In the genomic region with DNA sequence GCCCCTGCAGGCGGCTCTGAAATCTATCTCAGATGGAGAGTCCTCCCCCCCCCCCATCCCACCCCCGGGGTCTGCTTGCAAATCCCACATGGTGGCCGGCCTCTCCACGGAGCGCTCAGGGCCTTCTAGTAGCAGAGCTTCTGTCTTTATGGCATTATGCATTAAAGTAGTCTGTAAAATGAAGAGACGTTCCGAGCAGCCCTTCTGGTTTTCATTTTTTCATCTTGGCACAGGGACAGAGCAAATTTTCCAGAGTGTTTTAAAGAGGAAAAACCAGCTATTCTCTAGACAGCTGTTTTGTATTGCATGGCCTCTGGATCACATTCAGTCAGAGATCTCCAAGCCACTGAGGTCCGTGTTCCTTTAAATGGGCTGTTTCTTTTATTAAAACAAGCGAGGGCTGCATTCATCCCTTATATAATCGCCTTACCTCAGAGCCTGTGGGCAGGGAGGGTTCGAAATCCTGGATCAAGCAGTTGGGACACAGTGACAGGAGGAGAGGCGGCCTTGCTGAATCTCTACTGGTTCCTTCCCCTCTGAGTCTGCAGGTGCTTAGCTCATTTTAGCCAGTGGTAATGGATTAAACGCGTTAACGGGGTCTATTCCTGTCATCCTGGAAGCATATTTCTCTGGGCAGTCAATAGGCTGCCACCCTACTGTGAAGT, we compare ENCODE assay signal across 10 mouse cellular contexts.
DNase-seq lines count a peak whose midpoint lies in the region; ATAC-seq and TF ChIP-seq lines count a peak whose summit lies in the region.
"Had no signal": no experiment of that assay in that cellular context is flagged by ENCODE, and none has a peak within 500 bp of the region (broad histone marks: within the 10 kb centered on the region; RNA-seq: fewer than 3 reads in every experiment).

No protein-coding gene starts in this region.

- H3K9me3 ChIP-seq in lung, embryonic 14.5 days (ENCODE audit: low read depth, low read length): no peaks in the 10 kb centered on the region
- no peaks in the 10 kb centered on the region for H3K9me3 ChIP-seq in limb, embryonic 12.5 days
- no peaks in the 10 kb centered on the region for H3K9me3 ChIP-seq in intestine, postnatal 0 days (ENCODE audit: control insufficient read depth)

- no peaks in the 10 kb centered on the region for H3K27me3 ChIP-seq in lung, embryonic 14.5 days (ENCODE audit: insufficient read depth, low read length)
- H3K27me3 ChIP-seq in limb, embryonic 12.5 days: 0 out of 2 replicates have a peak, but pooled peaks cover 9% of the 10 kb centered on the region
- H3K27me3 ChIP-seq in intestine, postnatal 0 days (replicated peaks; ENCODE audit: control insufficient read depth, insufficient read depth, low read length): no peaks in the 10 kb centered on the region

- H3K9ac ChIP-seq in lung, embryonic 14.5 days: no peak overlapping the region
- no peak overlapping the region for H3K9ac ChIP-seq in limb, embryonic 12.5 days (replicated peaks)
- no peak overlapping the region for H3K9ac ChIP-seq in intestine, postnatal 0 days (ENCODE audit: low read depth, low read length)

- no peak for DNase-seq in frontal cortex, postnatal 25 days (ENCODE audit: low spot score in 2 of 2)
- peak; percentile 69 for DNase-seq in lung, embryonic 14.5 days
- DNase-seq in lung, adult 18-20 months: no peak
- DNase-seq in thymus, adult 18-20 months: no peak
- DNase-seq in layer of hippocampus, adult 11-12 months (ENCODE audit: low spot score): no peak

- no peaks in the 10 kb centered on the region for H3K36me3 ChIP-seq in lung, embryonic 14.5 days (ENCODE audit: insufficient read depth)
- H3K36me3 ChIP-seq in limb, embryonic 12.5 days: no peaks in the 10 kb centered on the region
- H3K36me3 ChIP-seq in intestine, postnatal 0 days (ENCODE audit: control insufficient read depth, insufficient read depth): no peaks in the 10 kb centered on the region

- H3K4me2 ChIP-seq in lung, embryonic 14.5 days: no peak overlapping the region; the same call in 1 of the 2 replicates
- H3K4me2 ChIP-seq in limb, embryonic 12.5 days: no peak overlapping the region
- H3K4me2 ChIP-seq in intestine, postnatal 0 days (replicated peaks; ENCODE audit: low read depth): no peak overlapping the region

- ATAC-seq in frontal cortex, adult (ENCODE audit: low TSS enrichment): peak; percentile 86
- no peak for ATAC-seq in lung, embryonic 14.5 days (ENCODE audit: insufficient read depth)
- ATAC-seq in limb, embryonic 12.5 days (ENCODE audit: insufficient number of reproducible peaks, insufficient read depth, low FRiP score, low TSS enrichment, low read depth): peak; percentile 68; the same call in 1 of the 2 replicates
- no peak for ATAC-seq in intestine, postnatal 0 days
- ATAC-seq: Patski had no signal

- WGBS in lung, embryonic 14.5 days: 58% methylated on average over 15 of the region's 15 CpGs
- 24% methylated on average over 15 of the region's 15 CpGs for WGBS in limb, embryonic 12.5 days
- 62% methylated on average over 15 of the region's 15 CpGs for WGBS in intestine, postnatal 0 days

- peak overlapping the region; percentile 8; the same call in 1 of the 2 replicates for H3K27ac ChIP-seq in lung, embryonic 14.5 days (ENCODE audit: low read depth)
- H3K27ac ChIP-seq in limb, embryonic 12.5 days: 0 out of 2 replicates have a peak overlapping the region, but pooled peaks have one; percentile 4
- no peak overlapping the region for H3K27ac ChIP-seq in intestine, postnatal 0 days (ENCODE audit: low read depth, low read length)

- H3K4me1 ChIP-seq in lung, embryonic 14.5 days (ENCODE audit: insufficient read depth): no peaks in the 10 kb centered on the region
- H3K4me1 ChIP-seq in limb, embryonic 12.5 days (replicated peaks): peaks cover 17% of the 10 kb centered on the region
- no peaks in the 10 kb centered on the region for H3K4me1 ChIP-seq in intestine, postnatal 0 days (replicated peaks; ENCODE audit: control insufficient read depth, insufficient read depth, low read length)

- H3K4me3 ChIP-seq in lung, embryonic 14.5 days (ENCODE audit: low read depth, low read length): no peak overlapping the region
- no peak overlapping the region for H3K4me3 ChIP-seq in limb, embryonic 12.5 days (replicated peaks)
- no peak overlapping the region for H3K4me3 ChIP-seq in intestine, postnatal 0 days (ENCODE audit: low read depth, low read length)
- H3K4me3 ChIP-seq: erythroblast, embryonic 14.5 days had no signal

- TF ChIP-seq CTCF in lung, embryonic 14.5 days (IDR thresholded peaks at IDR 0.05; ENCODE audit: low read depth): no peak
- no peak for TF ChIP-seq CTCF in intestine, postnatal 0 days (IDR thresholded peaks at IDR 0.05; ENCODE audit: low read depth)

Comparison
In these comparisons a context has a peak if more than half of its experiments do, and no peak if none do; other contexts are left out.
1. ATAC-seq: peak in frontal cortex, adult (single experiment) and limb, embryonic 12.5 days (single experiment); none in lung, embryonic 14.5 days (single experiment) and intestine, postnatal 0 days (single experiment).